Mouse (Mus musculus) midbrain, postnatal 0 days (tissue): ENCODE results near the gene Bpifb9a. TPM values are rescaled to one million over a fixed set of nuclear protein-coding genes. Genes with fewer than 3 reads are reported as not detected.
"Not testable (repeated sequence)": the region's sequence is repeated elsewhere in the genome, so short reads cannot be mapped to it uniquely, and the experiment has no call there.

ENCODE experiments used
- ATAC-seq: fragments of 200-750 bp; cut with Nextera tagmentation; 2 replicates; pipeline ENCODE4 v1.8.0; 2017; ENCODE audit warnings: moderate number of reproducible peaks, mild to moderate bottlenecking, moderate TSS enrichment, moderate library complexity; ENCODE audit not compliant: low FRiP score
- DNase-seq: peaks from one replicate; pipeline ENCODE4 v3.0.0-alpha.2; 2015; ENCODE audit warnings: low spot score
- H3K27ac ChIP-seq: fragments of 300-500 bp; sonication (generic); 2 replicates; pipeline ENCODE4 v1.5.1; 2014; ENCODE audit warnings: low read depth, mild to moderate bottlenecking, low read length, mixed read lengths
- H3K27me3 ChIP-seq: fragments of 300-500 bp; sonication (generic); 2 replicates; pipeline ENCODE4 v1.6.1; 2014; ENCODE audit warnings: low read length, control low read depth, mixed read lengths; ENCODE audit not compliant: insufficient read depth
- H3K36me3 ChIP-seq: fragments of 300-500 bp; sonication (generic); 2 replicates; pipeline ENCODE4 v1.6.1; 2014; ENCODE audit warnings: low read length, control low read depth, mixed read lengths; ENCODE audit not compliant: insufficient read depth
- H3K4me1 ChIP-seq: fragments of 300-500 bp; sonication (generic); 2 replicates; pipeline ENCODE4 v1.6.1; 2014; ENCODE audit warnings: mild to moderate bottlenecking, control low read depth, antibody characterized with exemption, low read length, mixed read lengths; ENCODE audit not compliant: insufficient read depth
- H3K4me2 ChIP-seq: fragments of 300-500 bp; sonication (generic); 2 replicates; pipeline ENCODE4 v1.6.1; 2014; ENCODE audit warnings: low read depth, mild to moderate bottlenecking, low read length, mixed read lengths; ENCODE audit not compliant: poor library complexity, severe bottlenecking
- H3K4me3 ChIP-seq: fragments of 300-500 bp; sonication (generic); 2 replicates; pipeline ENCODE4 v1.5.1; 2014; ENCODE audit warnings: low read depth, mild to moderate bottlenecking, low read length, moderate library complexity
- H3K9ac ChIP-seq: fragments of 300-500 bp; sonication (generic); replicated peaks from 2 replicates; pipeline ENCODE4 v1.6.1; 2014; ENCODE audit warnings: mild to moderate bottlenecking, low read length, moderate library complexity, mixed read lengths; ENCODE audit not compliant: poor library complexity, severe bottlenecking
- H3K9me3 ChIP-seq: fragments of 300-500 bp; sonication (generic); 2 replicates; pipeline ENCODE4 v1.6.1; 2016; ENCODE audit warnings: low read length, control low read depth
- CTCF ChIP-seq: IDR thresholded peaks from 2 replicates; pipeline ENCODE4 v1.5.1; 2016; ENCODE audit warnings: antibody characterized with exemption, mild to moderate bottlenecking
- WGBS: fragments of 180-500 bp; shearing (Covaris S2); extraction: QIAGEN DNeasy Blood & Tissue Kit; methylation state at CpG from one replicate; pipeline ENCODE4 v1.1.7; 2014; 5-methylcytosine and 5-hydroxymethylcytosine counted together
- polyA plus RNA-seq: library from polyadenylated mRNA; unstranded; fragments of >200 nt; fragmentation: Nextera tagmentation; extraction: Ambion mirVana; gene quantifications from 2 replicates; pipeline ENCODE4 v1.2.1, GENCODE M21; 2015
- total RNA-seq: library from RNA; depleted of rRNA; stranded (reverse); fragments of >200 nt; gene quantifications from 2 replicates; pipeline ENCODE4 v1.2.3, GENCODE M21; 2014

Gene Bpifb9a
- total and polyA plus RNA-seq, 2 experiments from 2014 or later, result 0.47 TPM; not detected in 1

- peak; percentile 93 for DNase-seq
- Histone ChIP-seq H3K27me3 (no peaks in the 10 kb centered on the region), H3K9ac (no peak within 1 kb of the TSS), H3K4me1 (0 out of 2 replicates have a peak, but pooled peaks cover 8% of the 10 kb centered on the region), H3K4me2 (no peak within 1 kb of the TSS), H3K36me3 (no peaks in the 10 kb centered on the region), H3K4me3 (no peak within 1 kb of the TSS), H3K27ac (0 out of 2 replicates have a peak within 1 kb of the TSS, but pooled peaks have one; percentile 1), H3K9me3 (no peaks in the 10 kb centered on the region)
- peak; percentile 82 for ATAC-seq
- no peak for TF ChIP-seq CTCF
- WGBS, result 8% methylated on average over 14 of the region's 14 CpGs
Measured at GRCm38 (mm10) chr2:154223265-154223916, 34.3 kb upstream of the Bpifb9a start, which contains the start of gene Bpifb5. TSS of gene Bpifb5 (plus strand) at chr2:154223742.

- no peak overlapping the region for H3K9ac ChIP-seq
Measured at GRCm38 (mm10) chr2:154223917-154224273, 33.8 kb upstream of the Bpifb9a start.

GRCm38 (mm10) chr2:154226991-154227390, 30.7 kb upstream of the Bpifb9a start:
- Histone ChIP-seq H3K27ac (no peak overlapping the region), H3K27me3 (no peaks in the 10 kb centered on the region), H3K9me3 (no peaks in the 10 kb centered on the region), H3K9ac (no peak overlapping the region), H3K4me2 (no peak overlapping the region), H3K4me1 (0 out of 2 replicates have a peak, but pooled peaks cover 8% of the 10 kb centered on the region), H3K4me3 (no peak overlapping the region), H3K36me3 (no peaks in the 10 kb centered on the region)
- 81% methylated on average over 4 of the region's 4 CpGs for WGBS
- TF ChIP-seq CTCF, result no peak
- DNase-seq (no peak), ATAC-seq (no peak)

More at GRCm38 (mm10) chr2:154223917-154224273, 33.8 kb upstream of the Bpifb9a start:
- ATAC-seq (peak; percentile 17; the same call in 1 of the 2 replicates), DNase-seq (no peak)
- H3K9me3 ChIP-seq, result no peaks in the 10 kb centered on the region
- H3K4me3 ChIP-seq, result no peak overlapping the region
- 12% methylated on average over 2 of the region's 2 CpGs for WGBS
- H3K36me3 ChIP-seq, result no peaks in the 10 kb centered on the region
- 0 out of 2 replicates have a peak, but pooled peaks cover 8% of the 10 kb centered on the region for H3K4me1 ChIP-seq
- H3K4me2 ChIP-seq, result no peak overlapping the region
- no peak for TF ChIP-seq CTCF
- 0 out of 2 replicates have a peak overlapping the region, but pooled peaks have one; percentile 1 for H3K27ac ChIP-seq
- H3K27me3 ChIP-seq, result no peaks in the 10 kb centered on the region

- H3K27ac ChIP-seq, result no peak overlapping the region
- H3K4me1 ChIP-seq, result 0 out of 2 replicates have a peak, but pooled peaks cover 8% of the 10 kb centered on the region
- no peaks in the 10 kb centered on the region for H3K36me3 ChIP-seq
- H3K9me3 ChIP-seq, result no peaks in the 10 kb centered on the region
- ATAC-seq (no peak), DNase-seq (no peak)
- 80% methylated on average over 5 of the region's 5 CpGs for WGBS
- TF ChIP-seq CTCF, result no peak
- H3K9ac ChIP-seq, result no peak overlapping the region
- no peak overlapping the region for H3K4me2 ChIP-seq
- no peaks in the 10 kb centered on the region for H3K27me3 ChIP-seq
- H3K4me3 ChIP-seq, result no peak overlapping the region
Measured at GRCm38 (mm10) chr2:154227830-154228229, 29.8 kb upstream of the Bpifb9a start.

- Histone ChIP-seq H3K4me1 (no peaks in the 10 kb centered on the region), H3K36me3 (no peaks in the 10 kb centered on the region), H3K4me3 (no peak overlapping the region), H3K27me3 (no peaks in the 10 kb centered on the region), H3K9ac (no peak overlapping the region), H3K4me2 (no peak overlapping the region), H3K9me3 (no peaks in the 10 kb centered on the region), H3K27ac (no peak overlapping the region)
- TF ChIP-seq CTCF, result no peak
- 69% methylated on average over 6 of the region's 6 CpGs for WGBS
- ATAC-seq, result no peak
- peak; percentile 74 for DNase-seq
Measured at GRCm38 (mm10) chr2:154233426-154233825, 24.2 kb upstream of the Bpifb9a start.

GRCm38 (mm10) chr2:154240771-154241170, 16.9 kb upstream of the Bpifb9a start:
- ATAC-seq (no peak), DNase-seq (no peak)
- Histone ChIP-seq H3K4me1 (no peaks in the 10 kb centered on the region), H3K4me3 (no peak overlapping the region), H3K36me3 (no peaks in the 10 kb centered on the region), H3K9me3 (no peaks in the 10 kb centered on the region), H3K27me3 (no peaks in the 10 kb centered on the region), H3K27ac (no peak overlapping the region), H3K9ac (no peak overlapping the region), H3K4me2 (no peak overlapping the region)
- TF ChIP-seq CTCF, result no peak
- 83% methylated on average over 6 of the region's 6 CpGs for WGBS

GRCm38 (mm10) chr2:154242726-154243125, 14.9 kb upstream of the Bpifb9a start:
- not testable (repeated sequence) for H3K9me3 ChIP-seq, H3K4me3 ChIP-seq, H3K4me2 ChIP-seq, H3K27me3 ChIP-seq, H3K27ac ChIP-seq, DNase-seq, H3K9ac ChIP-seq, ATAC-seq, H3K4me1 ChIP-seq, H3K36me3 ChIP-seq
- 95% methylated on average over 11 of the region's 12 CpGs for WGBS
